Mouse (Mus musculus): Measurements from ENCODE around the gene Zfp850. TPM values are rescaled to one million over a fixed set of nuclear protein-coding genes. Genes with fewer than 3 reads are reported as not detected.

Zfp850 gene
- total and polyA plus RNA-seq, 3 experiments = 3.3 to 5.1 TPM; not detected in 1

DNA sequence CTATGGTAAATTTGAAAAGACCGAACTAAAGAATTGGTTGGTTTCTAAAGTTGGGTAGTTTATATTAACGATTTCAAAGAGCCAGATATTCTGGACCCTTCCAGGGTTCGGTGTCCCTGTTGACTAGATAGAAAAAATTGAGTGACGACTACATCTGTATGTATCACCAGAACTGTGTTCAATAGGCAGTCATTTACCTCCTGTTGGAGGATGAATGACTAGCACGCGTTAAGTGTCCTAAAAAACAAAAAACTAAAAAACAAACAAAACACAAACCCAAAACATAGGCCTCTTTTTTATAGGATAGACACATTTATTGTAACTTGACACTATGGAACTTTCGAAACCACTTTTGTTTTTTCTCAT, 513 bp upstream of the Zfp850 start:
- H3K4me3 ChIP-seq (ENCODE audit: control insufficient read depth in 1 of 2, insufficient read depth in 1 of 2, low read depth in 2 of 2, low read length in 2 of 2) = peak overlapping the region; percentile 88 to 98
- H3K36me3 ChIP-seq (ENCODE audit: control insufficient read depth in 1 of 2, insufficient read depth in 2 of 2, low read length in 2 of 2) = no peaks in the 10 kb centered on the region; a peak in 1 of 4 replicates
- H3K27ac ChIP-seq (ENCODE audit: control insufficient read depth, low read depth, low read length) = 0 out of 2 replicates have a peak overlapping the region, but pooled peaks have one; percentile 19
- H3K27me3 ChIP-seq (ENCODE audit: control insufficient read depth in 1 of 2, insufficient read depth in 2 of 2, low read length in 2 of 2) = no peaks in the 10 kb centered on the region; a peak in 1 of 4 replicates
- no peak for DNase-seq (ENCODE audit: low read depth, low spot score)
- H3K4me1 ChIP-seq (ENCODE audit: control insufficient read depth in 1 of 2, insufficient read depth in 2 of 2, low read length in 2 of 2) = peaks cover 0 to 8% of the 10 kb centered on the region in 2 experiments; a peak in 3 of 4 replicates
- TF ChIP-seq EP300 (IDR thresholded peaks at IDR 0.05; ENCODE audit: low read depth in 1 of 2, low read length in 2 of 2) (no peak), ETS1 (IDR thresholded peaks at IDR 0.05; ENCODE audit: low read depth, low read length) (no peak), MEF2A (IDR thresholded peaks at IDR 0.05; ENCODE audit: extremely low read depth, insufficient replicate concordance, low read depth, low read length, poor library complexity, severe bottlenecking) (no peak), MXI1 (IDR thresholded peaks at IDR 0.05; ENCODE audit: low read depth, low read length) (no peak), ELF1 (IDR thresholded peaks at IDR 0.05; ENCODE audit: low read depth, low read length) (no peak), RCOR1 (IDR thresholded peaks at IDR 0.05; ENCODE audit: low read depth, low read length) (no peak), MAZ (IDR thresholded peaks at IDR 0.05; ENCODE audit: low read depth, low read length) (no peak), UBTF (IDR thresholded peaks at IDR 0.05; ENCODE audit: borderline replicate concordance, insufficient read depth, low read depth, low read length) (no peak), USF2 (IDR thresholded peaks at IDR 0.05; ENCODE audit: borderline replicate concordance in 1 of 2, insufficient read depth in 1 of 2, low read depth in 1 of 2, low read length in 2 of 2) (no peak), SMC3 (IDR thresholded peaks at IDR 0.05; ENCODE audit: low read depth, low read length) (no peak), BHLHE40 (IDR thresholded peaks at IDR 0.05; ENCODE audit: borderline replicate concordance, low read depth, low read length) (no peak), GABPA (IDR thresholded peaks at IDR 0.05; ENCODE audit: low read depth, low read length) (no peak), KAT2A (conservative IDR thresholded peaks at IDR 0.05; ENCODE audit: low read depth, low read length) (no peak), NELFE (IDR thresholded peaks at IDR 0.05; ENCODE audit: low read depth, low read length) (no peak), ZC3H11A (IDR thresholded peaks at IDR 0.05; ENCODE audit: low read depth, low read length) (no peak), ZKSCAN1 (IDR thresholded peaks at IDR 0.05; ENCODE audit: low read depth, low read length) (no peak), CHD2 (IDR thresholded peaks at IDR 0.05; ENCODE audit: low read length) (no peak), SIN3A (IDR thresholded peaks at IDR 0.05; ENCODE audit: low read length) (no peak)
- peaks cover 17% of the 10 kb centered on the region for H3K79me2 ChIP-seq (ENCODE audit: control insufficient read depth, insufficient read depth, low read length, poor library complexity)
- peak overlapping the region; percentile 89 for H3K9ac ChIP-seq (ENCODE audit: control insufficient read depth, low read depth, low read length, poor library complexity, severe bottlenecking)
- H3K9me3 ChIP-seq (replicated peaks; ENCODE audit: insufficient read depth, low read length) = no peaks in the 10 kb centered on the region

DNA sequence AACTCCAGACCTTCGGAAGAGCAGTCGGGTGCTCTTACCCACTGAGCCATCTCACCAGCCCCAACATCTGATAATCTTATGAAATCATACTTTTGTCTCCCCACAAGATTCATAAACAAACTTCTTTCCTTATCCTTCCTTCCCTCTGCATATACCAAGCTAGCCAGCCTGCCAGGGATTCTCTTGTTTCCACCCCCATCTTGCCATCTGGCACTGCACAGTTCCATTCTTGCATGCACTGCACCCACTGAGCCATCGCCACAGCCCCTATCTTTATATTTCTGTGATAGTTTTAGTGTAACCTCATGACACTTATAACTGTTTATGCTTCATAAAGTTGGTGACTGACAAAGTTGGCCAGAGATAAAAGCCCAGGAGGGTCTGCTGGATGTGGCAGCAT, 3.6 kb downstream of the Zfp850 start:
- H3K27ac ChIP-seq (ENCODE audit: control insufficient read depth, low read depth, low read length) = no peak overlapping the region

More for the DNA sequence above, 3.6 kb downstream of the Zfp850 start:
- peaks cover 0 to 8% of the 10 kb centered on the region in 2 experiments; a peak in 3 of 4 replicates for H3K4me1 ChIP-seq (ENCODE audit: control insufficient read depth in 1 of 2, insufficient read depth in 2 of 2, low read length in 2 of 2)
- H3K79me2 ChIP-seq (ENCODE audit: control insufficient read depth, insufficient read depth, low read length, poor library complexity) = peaks cover 17% of the 10 kb centered on the region
- no peaks in the 10 kb centered on the region; a peak in 1 of 4 replicates for H3K27me3 ChIP-seq (ENCODE audit: control insufficient read depth in 1 of 2, insufficient read depth in 2 of 2, low read length in 2 of 2)
- TF ChIP-seq USF2 (IDR thresholded peaks at IDR 0.05; ENCODE audit: borderline replicate concordance in 1 of 2, insufficient read depth in 1 of 2, low read depth in 1 of 2, low read length in 2 of 2) (no peak), E2F4 (IDR thresholded peaks at IDR 0.05; ENCODE audit: borderline replicate concordance, low read depth, low read length) (no peak), RAD21 (IDR thresholded peaks at IDR 0.05; ENCODE audit: low read depth, low read length) (no peak), CTCF (IDR thresholded peaks at IDR 0.05 in 2 of 3, conservative IDR thresholded peaks at IDR 0.05 in 1 of 3; ENCODE audit: control insufficient read depth in 1 of 3, insufficient read depth in 1 of 3, low read depth in 2 of 3, low read length in 3 of 3, poor library complexity in 1 of 3, severe bottlenecking in 1 of 3) (no peak), JUND (IDR thresholded peaks at IDR 0.05; ENCODE audit: low read depth, low read length) (no peak), GABPA (IDR thresholded peaks at IDR 0.05; ENCODE audit: low read depth, low read length) (no peak), POLR2AphosphoS5 (IDR thresholded peaks at IDR 0.05; ENCODE audit: borderline replicate concordance, low read depth, low read length) (no peak), MAZ (IDR thresholded peaks at IDR 0.05; ENCODE audit: low read depth, low read length) (no peak), CHD1 (IDR thresholded peaks at IDR 0.05; ENCODE audit: low read depth, low read length) (no peak), MXI1 (IDR thresholded peaks at IDR 0.05; ENCODE audit: low read depth, low read length) (no peak), ZMIZ1 (IDR thresholded peaks at IDR 0.05; ENCODE audit: low read depth, low read length) (no peak), TCF12 (IDR thresholded peaks at IDR 0.05; ENCODE audit: low read depth, low read length) (no peak), EP300 (IDR thresholded peaks at IDR 0.05; ENCODE audit: low read depth in 1 of 2, low read length in 2 of 2) (no peak), MAFK (IDR thresholded peaks at IDR 0.05; ENCODE audit: borderline replicate concordance, low read depth, low read length) (no peak), MAX (IDR thresholded peaks at IDR 0.05; ENCODE audit: low read length) (no peak), MYB (IDR thresholded peaks at IDR 0.05; ENCODE audit: low read depth, low read length) (no peak)
- no peak overlapping the region for H3K9ac ChIP-seq (ENCODE audit: control insufficient read depth, low read depth, low read length, poor library complexity, severe bottlenecking)
- no peaks in the 10 kb centered on the region for H3K9me3 ChIP-seq (replicated peaks; ENCODE audit: insufficient read depth, low read length)
- no peak for DNase-seq (ENCODE audit: low read depth, low spot score)
- no peaks in the 10 kb centered on the region; a peak in 1 of 4 replicates for H3K36me3 ChIP-seq (ENCODE audit: control insufficient read depth in 1 of 2, insufficient read depth in 2 of 2, low read length in 2 of 2)
- no peak overlapping the region for H3K4me3 ChIP-seq (ENCODE audit: control insufficient read depth in 1 of 2, insufficient read depth in 1 of 2, low read depth in 2 of 2, low read length in 2 of 2)

All from MEL (cell line).